Mouse (Mus musculus): ENCODE data around the gene 4930452B06Rik. TPM values are rescaled to one million over a fixed set of nuclear protein-coding genes. Genes with fewer than 3 reads are reported as not detected.

The 4930452B06Rik gene
- total and polyA plus RNA-seq, 3 experiments: not detected

DNA sequence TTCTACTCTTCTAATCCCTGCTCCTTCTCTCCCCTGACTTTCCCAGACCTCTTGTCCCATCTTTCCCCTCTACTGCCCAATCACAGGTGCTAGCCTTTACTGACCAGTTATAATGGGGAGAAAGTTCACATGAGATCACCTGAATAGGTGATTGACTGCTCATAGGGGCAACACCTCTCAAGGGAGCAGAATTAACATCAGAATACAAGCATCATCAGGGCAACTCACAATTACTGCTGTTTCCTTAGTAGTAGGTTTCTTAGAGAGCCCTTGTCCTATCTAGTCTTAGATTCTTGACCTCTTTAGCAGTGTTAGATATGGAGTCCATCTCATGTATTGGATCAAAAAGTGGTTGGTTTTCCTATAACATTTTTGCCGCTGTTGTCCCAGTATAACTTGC, 20.1 kb upstream of the 4930452B06Rik start:
- no peak for DNase-seq (ENCODE audit: low read depth, low spot score)
- H3K27ac ChIP-seq (ENCODE audit: control insufficient read depth, low read depth, low read length): no peak overlapping the region
- TF ChIP-seq USF2 (IDR thresholded peaks at IDR 0.05; ENCODE audit: borderline replicate concordance in 1 of 2, insufficient read depth in 1 of 2, low read depth in 1 of 2, low read length in 2 of 2) (no peak), MAZ (IDR thresholded peaks at IDR 0.05; ENCODE audit: low read depth, low read length) (no peak), UBTF (IDR thresholded peaks at IDR 0.05; ENCODE audit: borderline replicate concordance, insufficient read depth, low read depth, low read length) (no peak), KAT2A (conservative IDR thresholded peaks at IDR 0.05; ENCODE audit: low read depth, low read length) (no peak), CTCF (IDR thresholded peaks at IDR 0.05 in 2 of 3, conservative IDR thresholded peaks at IDR 0.05 in 1 of 3; ENCODE audit: control insufficient read depth in 1 of 3, insufficient read depth in 1 of 3, low read depth in 2 of 3, low read length in 3 of 3, poor library complexity in 1 of 3, severe bottlenecking in 1 of 3) (no peak), ZNF384 (IDR thresholded peaks at IDR 0.05; ENCODE audit: low read depth, low read length) (no peak)

DNA sequence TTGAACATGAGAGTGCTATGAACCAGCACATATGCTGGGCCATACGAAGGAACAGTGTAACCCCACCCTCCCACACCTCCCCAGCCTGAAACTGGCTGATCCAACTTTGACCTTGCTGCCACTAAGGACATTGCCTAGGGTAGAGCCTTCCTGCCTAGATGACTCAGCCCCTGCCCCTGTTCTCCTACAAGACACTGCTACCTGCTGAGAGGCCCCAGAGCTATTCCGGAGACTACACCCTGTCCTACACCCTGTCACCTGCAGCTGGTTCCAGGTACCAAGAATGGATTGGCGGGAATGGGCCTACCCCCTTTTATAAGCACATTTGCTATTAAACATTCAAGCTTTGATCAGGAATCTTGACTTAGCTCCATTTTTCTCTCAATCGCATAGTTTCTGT, 13.9 kb upstream of the 4930452B06Rik start:
- Histone ChIP-seq H3K4me3 (ENCODE audit: control insufficient read depth in 1 of 2, insufficient read depth in 1 of 2, low read depth in 2 of 2, low read length in 2 of 2) (no peak overlapping the region), H3K79me2 (ENCODE audit: control insufficient read depth, insufficient read depth, low read length, poor library complexity) (no peaks in the 10 kb centered on the region), H3K27me3 (ENCODE audit: control insufficient read depth in 1 of 2, insufficient read depth in 2 of 2, low read length in 2 of 2) (no peaks in the 10 kb centered on the region), H3K9ac (ENCODE audit: control insufficient read depth, low read depth, low read length, poor library complexity, severe bottlenecking) (no peak overlapping the region), H3K36me3 (ENCODE audit: control insufficient read depth in 1 of 2, insufficient read depth in 2 of 2, low read length in 2 of 2) (no peaks in the 10 kb centered on the region), H3K4me1 (ENCODE audit: control insufficient read depth in 1 of 2, insufficient read depth in 2 of 2, low read length in 2 of 2) (no peaks in the 10 kb centered on the region), H3K9me3 (replicated peaks; ENCODE audit: insufficient read depth, low read length) (no peaks in the 10 kb centered on the region), H3K27ac (ENCODE audit: control insufficient read depth, low read depth, low read length) (no peak overlapping the region; the same call in 1 of the 2 replicates)
- TF ChIP-seq ELF1 (IDR thresholded peaks at IDR 0.05; ENCODE audit: low read depth, low read length) (no peak), EP300 (IDR thresholded peaks at IDR 0.05; ENCODE audit: low read depth in 1 of 2, low read length in 2 of 2) (no peak), NRF1 (IDR thresholded peaks at IDR 0.05; ENCODE audit: insufficient read depth, low read depth, low read length, poor library complexity, severe bottlenecking) (no peak), MAX (IDR thresholded peaks at IDR 0.05; ENCODE audit: low read length) (no peak), HCFC1 (IDR thresholded peaks at IDR 0.05; ENCODE audit: low read depth, low read length) (no peak), CHD1 (IDR thresholded peaks at IDR 0.05; ENCODE audit: low read depth, low read length) (no peak), UBTF (IDR thresholded peaks at IDR 0.05; ENCODE audit: borderline replicate concordance, insufficient read depth, low read depth, low read length) (no peak), RCOR1 (IDR thresholded peaks at IDR 0.05; ENCODE audit: low read depth, low read length) (no peak), MXI1 (IDR thresholded peaks at IDR 0.05; ENCODE audit: low read depth, low read length) (no peak)
- no peak for DNase-seq (ENCODE audit: low read depth, low spot score)

More for the DNA sequence above, 20.1 kb upstream of the 4930452B06Rik start:
- H3K36me3 ChIP-seq (ENCODE audit: control insufficient read depth in 1 of 2, insufficient read depth in 2 of 2, low read length in 2 of 2): no peaks in the 10 kb centered on the region
- H3K27me3 ChIP-seq (ENCODE audit: control insufficient read depth in 1 of 2, insufficient read depth in 2 of 2, low read length in 2 of 2): no peaks in the 10 kb centered on the region
- no peaks in the 10 kb centered on the region for H3K4me1 ChIP-seq (ENCODE audit: control insufficient read depth in 1 of 2, insufficient read depth in 2 of 2, low read length in 2 of 2)
- H3K9ac ChIP-seq (ENCODE audit: control insufficient read depth, low read depth, low read length, poor library complexity, severe bottlenecking): no peak overlapping the region
- no peaks in the 10 kb centered on the region for H3K9me3 ChIP-seq (replicated peaks; ENCODE audit: insufficient read depth, low read length)
- H3K4me3 ChIP-seq (ENCODE audit: control insufficient read depth in 1 of 2, insufficient read depth in 1 of 2, low read depth in 2 of 2, low read length in 2 of 2): no peak overlapping the region
- H3K79me2 ChIP-seq (ENCODE audit: control insufficient read depth, insufficient read depth, low read length, poor library complexity): no peaks in the 10 kb centered on the region

DNA sequence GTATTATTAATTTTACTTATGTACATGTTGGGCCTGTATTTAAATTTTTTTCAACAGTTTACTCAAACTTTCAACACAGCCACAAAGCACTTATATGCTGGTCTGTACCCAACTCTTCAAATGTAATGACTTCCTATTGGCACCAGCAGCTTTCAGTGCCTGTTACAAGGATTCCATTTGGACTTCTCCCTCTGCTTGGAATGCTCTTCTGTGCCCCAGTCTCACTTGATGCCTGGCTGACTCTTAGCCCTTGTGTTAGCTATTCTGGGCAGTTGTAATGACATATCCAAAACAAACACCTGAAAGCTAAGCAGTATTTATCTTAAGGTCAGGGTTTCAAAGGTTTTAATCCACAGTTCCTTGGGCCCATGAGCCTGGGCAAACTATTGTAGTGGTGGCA, 5.7 kb downstream of the 4930452B06Rik start:
- no peak overlapping the region for H3K27ac ChIP-seq (ENCODE audit: control insufficient read depth, low read depth, low read length)
- H3K9me3 ChIP-seq (replicated peaks; ENCODE audit: insufficient read depth, low read length): no peaks in the 10 kb centered on the region
- TF ChIP-seq ZNF384 (IDR thresholded peaks at IDR 0.05; ENCODE audit: low read depth, low read length) (no peak), POLR2AphosphoS5 (IDR thresholded peaks at IDR 0.05; ENCODE audit: borderline replicate concordance, low read depth, low read length) (no peak), POLR2AphosphoS2 (IDR thresholded peaks at IDR 0.05; ENCODE audit: low read length) (no peak), MAZ (IDR thresholded peaks at IDR 0.05; ENCODE audit: low read depth, low read length) (no peak), E2F4 (IDR thresholded peaks at IDR 0.05; ENCODE audit: borderline replicate concordance, low read depth, low read length) (no peak), BHLHE40 (IDR thresholded peaks at IDR 0.05; ENCODE audit: borderline replicate concordance, low read depth, low read length) (no peak), TAL1 (IDR thresholded peaks at IDR 0.05; ENCODE audit: low read length) (no peak), TCF12 (IDR thresholded peaks at IDR 0.05; ENCODE audit: low read depth, low read length) (no peak), RAD21 (IDR thresholded peaks at IDR 0.05; ENCODE audit: low read depth, low read length) (no peak), EP300 (IDR thresholded peaks at IDR 0.05; ENCODE audit: low read depth in 1 of 2, low read length in 2 of 2) (no peak), ZKSCAN1 (IDR thresholded peaks at IDR 0.05; ENCODE audit: low read depth, low read length) (no peak), TBP (IDR thresholded peaks at IDR 0.05; ENCODE audit: low read depth, low read length) (no peak), JUND (IDR thresholded peaks at IDR 0.05; ENCODE audit: low read depth, low read length) (no peak), SMC3 (IDR thresholded peaks at IDR 0.05; ENCODE audit: low read depth, low read length) (no peak)
- H3K4me1 ChIP-seq (ENCODE audit: control insufficient read depth in 1 of 2, insufficient read depth in 2 of 2, low read length in 2 of 2): no peaks in the 10 kb centered on the region
- no peak overlapping the region for H3K9ac ChIP-seq (ENCODE audit: control insufficient read depth, low read depth, low read length, poor library complexity, severe bottlenecking)
- no peaks in the 10 kb centered on the region for H3K27me3 ChIP-seq (ENCODE audit: control insufficient read depth in 1 of 2, insufficient read depth in 2 of 2, low read length in 2 of 2)
- no peak for DNase-seq (ENCODE audit: low read depth, low spot score)
- H3K79me2 ChIP-seq (ENCODE audit: control insufficient read depth, insufficient read depth, low read length, poor library complexity): no peaks in the 10 kb centered on the region
- H3K4me3 ChIP-seq (ENCODE audit: control insufficient read depth in 1 of 2, insufficient read depth in 1 of 2, low read depth in 2 of 2, low read length in 2 of 2): no peak overlapping the region
- H3K36me3 ChIP-seq (ENCODE audit: control insufficient read depth in 1 of 2, insufficient read depth in 2 of 2, low read length in 2 of 2): no peaks in the 10 kb centered on the region
